Mouse (Mus musculus) kidney, embryonic 15.5 days (tissue): Measurements from ENCODE around the gene Ugt1a6b. TPM values are rescaled to one million over a fixed set of nuclear protein-coding genes. Genes with fewer than 3 reads are reported as not detected.

Source experiments
- ATAC-seq: fragments of 200-750 bp; cut with Nextera tagmentation; replicated peaks from 2 replicates; pipeline ENCODE4 v1.8.0; 2017; ENCODE audit warnings: moderate TSS enrichment; ENCODE audit not compliant: low FRiP score
- H3K27ac ChIP-seq: fragments of 300-500 bp; sonication (generic); 2 replicates; pipeline ENCODE4 v1.5.1; 2015; ENCODE audit warnings: mild to moderate bottlenecking, inconsistent platforms
- H3K27me3 ChIP-seq: fragments of 300-500 bp; sonication (generic); 2 replicates; pipeline ENCODE4 v1.6.1; 2015; ENCODE audit warnings: inconsistent platforms
- H3K36me3 ChIP-seq: fragments of 300-500 bp; sonication (generic); 2 replicates; pipeline ENCODE4 v1.6.1; 2015; ENCODE audit warnings: inconsistent platforms
- H3K4me1 ChIP-seq: fragments of 300-500 bp; sonication (generic); 2 replicates; pipeline ENCODE4 v1.6.1; 2015; ENCODE audit warnings: inconsistent platforms
- H3K4me2 ChIP-seq: fragments of 300-500 bp; sonication (generic); 2 replicates; pipeline ENCODE4 v1.6.1; 2015; ENCODE audit warnings: moderate library complexity, mild to moderate bottlenecking, inconsistent platforms
- H3K4me3 ChIP-seq: fragments of 300-500 bp; sonication (generic); replicated peaks from 2 replicates; pipeline ENCODE4 v1.5.1; 2015; ENCODE audit warnings: mild to moderate bottlenecking, inconsistent platforms
- H3K9ac ChIP-seq: fragments of 300-500 bp; sonication (generic); 2 replicates; pipeline ENCODE4 v1.6.1; 2015; ENCODE audit warnings: mild to moderate bottlenecking, inconsistent platforms
- H3K9me3 ChIP-seq: fragments of 300-500 bp; sonication (generic); replicated peaks from 2 replicates; pipeline ENCODE4 v1.6.1; 2016; ENCODE audit warnings: inconsistent platforms
- WGBS: fragments of 180-500 bp; shearing (Covaris S2); methylation state at CpG from one replicate; pipeline ENCODE4 v1.1.7; 2015; ENCODE audit warnings: mixed read lengths; 5-methylcytosine and 5-hydroxymethylcytosine counted together
- polyA plus RNA-seq: library from polyadenylated mRNA; unstranded; fragments of >200 nt; fragmentation: Nextera tagmentation; extraction: Ambion mirVana; gene quantifications from 2 replicates; pipeline ENCODE4 v1.2.1, GENCODE M21; 2015

Ugt1a6b gene
- polyA plus RNA-seq, 1 experiment from 2014 or later: 0.16 TPM

- Histone ChIP-seq H3K9ac (no peak overlapping the region), H3K4me3 (no peak overlapping the region), H3K4me2 (no peak overlapping the region), H3K4me1 (no peaks in the 10 kb centered on the region), H3K9me3 (peaks cover 75% of the 10 kb centered on the region), H3K27ac (no peak overlapping the region), H3K36me3 (no peaks in the 10 kb centered on the region), H3K27me3 (no peaks in the 10 kb centered on the region)
- no peak for ATAC-seq
- WGBS: 72% methylated on average over 5 of the region's 5 CpGs
Observed at GRCm38 (mm10) chr1:88240072-88240471, 137.0 kb downstream of the Ugt1a6b start.

- Histone ChIP-seq H3K4me1 (no peaks in the 10 kb centered on the region), H3K4me2 (no peak overlapping the region), H3K36me3 (no peaks in the 10 kb centered on the region), H3K4me3 (no peak overlapping the region), H3K27ac (no peak overlapping the region), H3K9me3 (peaks cover 72% of the 10 kb centered on the region), H3K9ac (no peak overlapping the region), H3K27me3 (no peaks in the 10 kb centered on the region)
- ATAC-seq: no peak; the same call in 1 of the 2 replicates
- WGBS: 70% methylated on average over 4 of the region's 4 CpGs
Observed at GRCm38 (mm10) chr1:88240579-88240978, 137.5 kb downstream of the Ugt1a6b start.

GRCm38 (mm10) chr1:88243861-88244260, 140.8 kb downstream of the Ugt1a6b start:
- no peaks in the 10 kb centered on the region for H3K4me1 ChIP-seq
- H3K27me3 ChIP-seq: no peaks in the 10 kb centered on the region
- WGBS: 63% methylated on average over 5 of the region's 5 CpGs
- no peak overlapping the region for H3K9ac ChIP-seq
- peaks cover 64% of the 10 kb centered on the region for H3K9me3 ChIP-seq
- no peak overlapping the region for H3K4me2 ChIP-seq
- H3K27ac ChIP-seq: no peak overlapping the region
- ATAC-seq: no peak
- no peaks in the 10 kb centered on the region for H3K36me3 ChIP-seq
- no peak overlapping the region for H3K4me3 ChIP-seq

- Histone ChIP-seq H3K4me1 (no peaks in the 10 kb centered on the region), H3K9me3 (peaks cover 65% of the 10 kb centered on the region)
Observed at GRCm38 (mm10) chr1:88245881-88246280, 142.8 kb downstream of the Ugt1a6b start.

GRCm38 (mm10) chr1:88246386-88246785, 143.3 kb downstream of the Ugt1a6b start:
- H3K9ac ChIP-seq: no peak overlapping the region
- no peak overlapping the region for H3K4me2 ChIP-seq
- H3K4me1 ChIP-seq: no peaks in the 10 kb centered on the region
- no peaks in the 10 kb centered on the region for H3K27me3 ChIP-seq
- 46% methylated on average over 6 of the region's 6 CpGs for WGBS
- no peaks in the 10 kb centered on the region for H3K36me3 ChIP-seq
- no peak for ATAC-seq
- peaks cover 67% of the 10 kb centered on the region for H3K9me3 ChIP-seq
- H3K4me3 ChIP-seq: no peak overlapping the region
- H3K27ac ChIP-seq: no peak overlapping the region

More at GRCm38 (mm10) chr1:88245881-88246280, 142.8 kb downstream of the Ugt1a6b start:
- no peak overlapping the region for H3K4me2 ChIP-seq
- H3K27ac ChIP-seq: no peak overlapping the region
- no peaks in the 10 kb centered on the region for H3K36me3 ChIP-seq
- 77% methylated on average over 6 of the region's 6 CpGs for WGBS
- ATAC-seq: no peak
- no peak overlapping the region for H3K9ac ChIP-seq
- no peaks in the 10 kb centered on the region for H3K27me3 ChIP-seq
- no peak overlapping the region for H3K4me3 ChIP-seq

- Histone ChIP-seq H3K9me3 (peaks cover 64% of the 10 kb centered on the region), H3K4me3 (no peak overlapping the region), H3K36me3 (no peaks in the 10 kb centered on the region), H3K27me3 (no peaks in the 10 kb centered on the region), H3K4me1 (no peaks in the 10 kb centered on the region), H3K9ac (no peak overlapping the region), H3K4me2 (no peak overlapping the region), H3K27ac (no peak overlapping the region)
- WGBS: 52% methylated on average over 2 of the region's 2 CpGs
- ATAC-seq: no peak
Observed at GRCm38 (mm10) chr1:88247660-88248059, 144.6 kb downstream of the Ugt1a6b start.

GRCm38 (mm10) chr1:88248658-88249057, 145.6 kb downstream of the Ugt1a6b start:
- Histone ChIP-seq H3K4me3 (no peak overlapping the region), H3K4me1 (no peaks in the 10 kb centered on the region), H3K4me2 (no peak overlapping the region), H3K27me3 (no peaks in the 10 kb centered on the region), H3K9ac (no peak overlapping the region), H3K27ac (no peak overlapping the region), H3K9me3 (peaks cover 57% of the 10 kb centered on the region), H3K36me3 (no peaks in the 10 kb centered on the region)
- no peak for ATAC-seq
- 72% methylated on average over 4 of the region's 4 CpGs for WGBS

- H3K4me2 ChIP-seq: no peak overlapping the region
- H3K36me3 ChIP-seq: no peaks in the 10 kb centered on the region
- no peaks in the 10 kb centered on the region for H3K4me1 ChIP-seq
- no peak overlapping the region for H3K4me3 ChIP-seq
- H3K9ac ChIP-seq: no peak overlapping the region
- H3K27ac ChIP-seq: no peak overlapping the region
- peaks cover 52% of the 10 kb centered on the region for H3K9me3 ChIP-seq
- ATAC-seq: no peak
- no peaks in the 10 kb centered on the region for H3K27me3 ChIP-seq
- 79% methylated on average over 7 of the region's 7 CpGs for WGBS
Observed at GRCm38 (mm10) chr1:88249596-88249995, 146.5 kb downstream of the Ugt1a6b start.

- WGBS: 85% methylated on average over 5 of the region's 5 CpGs
- Histone ChIP-seq H3K9me3 (peaks cover 55% of the 10 kb centered on the region), H3K27me3 (no peaks in the 10 kb centered on the region), H3K4me1 (no peaks in the 10 kb centered on the region), H3K9ac (no peak overlapping the region), H3K36me3 (no peaks in the 10 kb centered on the region), H3K4me2 (no peak overlapping the region), H3K27ac (no peak overlapping the region), H3K4me3 (no peak overlapping the region)
- no peak for ATAC-seq
Observed at GRCm38 (mm10) chr1:88250023-88250422, 147.0 kb downstream of the Ugt1a6b start.

- Histone ChIP-seq H3K4me1 (no peaks in the 10 kb centered on the region), H3K9ac (no peak overlapping the region), H3K36me3 (no peaks in the 10 kb centered on the region), H3K27ac (no peak overlapping the region), H3K4me3 (no peak overlapping the region), H3K4me2 (no peak overlapping the region), H3K9me3 (peaks cover 55% of the 10 kb centered on the region), H3K27me3 (no peaks in the 10 kb centered on the region)
- no peak for ATAC-seq
- WGBS: 65% methylated on average over 8 of the region's 8 CpGs
Observed at GRCm38 (mm10) chr1:88253106-88253505, 150.1 kb downstream of the Ugt1a6b start.

GRCm38 (mm10) chr1:88253540-88253939, 150.5 kb downstream of the Ugt1a6b start:
- Histone ChIP-seq H3K9ac (no peak overlapping the region), H3K27ac (no peak overlapping the region), H3K4me3 (no peak overlapping the region), H3K4me2 (no peak overlapping the region), H3K9me3 (peaks cover 51% of the 10 kb centered on the region), H3K36me3 (no peaks in the 10 kb centered on the region), H3K27me3 (no peaks in the 10 kb centered on the region), H3K4me1 (no peaks in the 10 kb centered on the region)
- 71% methylated on average over 6 of the region's 6 CpGs for WGBS
- no peak for ATAC-seq

GRCm38 (mm10) chr1:88254793-88255465, 151.9 kb downstream of the Ugt1a6b start:
- H3K36me3 ChIP-seq: peaks cover 3% of the 10 kb centered on the region
- no peaks in the 10 kb centered on the region for H3K27me3 ChIP-seq
- no peak overlapping the region for H3K4me2 ChIP-seq
- H3K9ac ChIP-seq: no peak overlapping the region
- peaks cover 10% of the 10 kb centered on the region for H3K4me1 ChIP-seq
- peaks cover 37% of the 10 kb centered on the region for H3K9me3 ChIP-seq
- no peak overlapping the region for H3K4me3 ChIP-seq
- H3K27ac ChIP-seq: no peak overlapping the region
- no peak for ATAC-seq
- 86% methylated on average over 12 of the region's 12 CpGs for WGBS

- H3K4me3 ChIP-seq: no peak overlapping the region
- no peak overlapping the region for H3K4me2 ChIP-seq
- ATAC-seq: no peak
- H3K27ac ChIP-seq: no peak overlapping the region
- WGBS: 54% methylated on average over 2 of the region's 2 CpGs
- H3K4me1 ChIP-seq: peaks cover 13% of the 10 kb centered on the region
- no peaks in the 10 kb centered on the region for H3K27me3 ChIP-seq
- no peak overlapping the region for H3K9ac ChIP-seq
- H3K9me3 ChIP-seq: peaks cover 32% of the 10 kb centered on the region
- H3K36me3 ChIP-seq: peaks cover 9% of the 10 kb centered on the region
Observed at GRCm38 (mm10) chr1:88255466-88255857, 152.4 kb downstream of the Ugt1a6b start.
